Mouse (Mus musculus): ENCODE results near the gene Wfdc1. TPM values are rescaled to one million over a fixed set of nuclear protein-coding genes. Genes with fewer than 3 reads are reported as not detected.

The Wfdc1 gene
- total RNA-seq, 1 experiment, result 0.13 TPM

- H3K27ac ChIP-seq (ENCODE audit: insufficient read depth, low read depth, low read length, poor library complexity, severe bottlenecking), result no peak overlapping the region
- in situ Hi-C loops (cut with MboI; ENCODE audit: low sequenced_read_pairs in 2 of 2, unreplicated experiment in 2 of 2), result no loop called here
- TF ChIP-seq CHD2 (IDR thresholded peaks at IDR 0.05; ENCODE audit: low read depth, low read length) (no peak), HCFC1 (IDR thresholded peaks at IDR 0.05; ENCODE audit: borderline replicate concordance, insufficient read depth, low read length) (no peak), MAFK (IDR thresholded peaks at IDR 0.05; ENCODE audit: insufficient read depth, low read depth, low read length) (no peak), ZNF384 (IDR thresholded peaks at IDR 0.05; ENCODE audit: low read depth, low read length) (no peak), ZC3H11A (IDR thresholded peaks at IDR 0.05; ENCODE audit: borderline replicate concordance, low read depth, low read length) (no peak)
- no peak for DNase-seq (ENCODE audit: low read depth, low spot score)
- H3K36me3 ChIP-seq (ENCODE audit: control insufficient read depth, insufficient read depth, low read length, poor library complexity, severe bottlenecking), result no peaks in the 10 kb centered on the region
- H3K4me3 ChIP-seq (ENCODE audit: insufficient read depth in 1 of 2, low read depth in 1 of 2, low read length in 2 of 2, poor library complexity in 1 of 2, severe bottlenecking in 1 of 2), result no peak overlapping the region
- no peaks in the 10 kb centered on the region for H3K9me3 ChIP-seq (ENCODE audit: control insufficient read depth, insufficient read depth, low read depth, low read length)
- H3K9ac ChIP-seq (ENCODE audit: insufficient read depth, low read depth, low read length, poor library complexity, severe bottlenecking), result no peak overlapping the region
- H3K4me1 ChIP-seq (ENCODE audit: control insufficient read depth in 2 of 2, insufficient read depth in 2 of 2, low read length in 2 of 2, poor library complexity in 1 of 2), result peaks cover 0 to 5% of the 10 kb centered on the region in 2 experiments; a peak in 1 of 4 replicates
Observed at GRCm38 (mm10) chr8:119637381-119637780, 28.8 kb upstream of the Wfdc1 start.

GRCm38 (mm10) chr8:119638261-119638660, 27.9 kb upstream of the Wfdc1 start:
- Histone ChIP-seq H3K27ac (ENCODE audit: insufficient read depth, low read depth, low read length, poor library complexity, severe bottlenecking) (no peak overlapping the region), H3K4me3 (ENCODE audit: insufficient read depth in 1 of 2, low read depth in 1 of 2, low read length in 2 of 2, poor library complexity in 1 of 2, severe bottlenecking in 1 of 2) (no peak overlapping the region), H3K4me1 (ENCODE audit: control insufficient read depth in 2 of 2, insufficient read depth in 2 of 2, low read length in 2 of 2, poor library complexity in 1 of 2) (peaks cover 0 to 2% of the 10 kb centered on the region in 2 experiments; a peak in 1 of 4 replicates), H3K9me3 (ENCODE audit: control insufficient read depth, insufficient read depth, low read depth, low read length) (no peaks in the 10 kb centered on the region), H3K36me3 (ENCODE audit: control insufficient read depth, insufficient read depth, low read length, poor library complexity, severe bottlenecking) (no peaks in the 10 kb centered on the region), H3K9ac (ENCODE audit: insufficient read depth, low read depth, low read length, poor library complexity, severe bottlenecking) (no peak overlapping the region)
- no peak for DNase-seq (ENCODE audit: low read depth, low spot score)
- TF ChIP-seq CHD2 (IDR thresholded peaks at IDR 0.05; ENCODE audit: low read depth, low read length) (no peak), HCFC1 (IDR thresholded peaks at IDR 0.05; ENCODE audit: borderline replicate concordance, insufficient read depth, low read length) (no peak), ZC3H11A (IDR thresholded peaks at IDR 0.05; ENCODE audit: borderline replicate concordance, low read depth, low read length) (no peak), ZNF384 (IDR thresholded peaks at IDR 0.05; ENCODE audit: low read depth, low read length) (no peak), MAFK (IDR thresholded peaks at IDR 0.05; ENCODE audit: insufficient read depth, low read depth, low read length) (no peak)
- in situ Hi-C loops (cut with MboI; ENCODE audit: low sequenced_read_pairs in 2 of 2, unreplicated experiment in 2 of 2), result no loop called here

- no peak overlapping the region for H3K4me3 ChIP-seq (ENCODE audit: insufficient read depth in 1 of 2, low read depth in 1 of 2, low read length in 2 of 2, poor library complexity in 1 of 2, severe bottlenecking in 1 of 2)
- in situ Hi-C loops (cut with MboI; ENCODE audit: low sequenced_read_pairs in 2 of 2, unreplicated experiment in 2 of 2), result no loop called here
- no peak overlapping the region for H3K27ac ChIP-seq (ENCODE audit: insufficient read depth, low read depth, low read length, poor library complexity, severe bottlenecking)
- no peak overlapping the region for H3K9ac ChIP-seq (ENCODE audit: insufficient read depth, low read depth, low read length, poor library complexity, severe bottlenecking)
- H3K36me3 ChIP-seq (ENCODE audit: control insufficient read depth, insufficient read depth, low read length, poor library complexity, severe bottlenecking), result no peaks in the 10 kb centered on the region
- DNase-seq (ENCODE audit: low read depth, low spot score), result no peak
- peaks cover 0 to 2% of the 10 kb centered on the region in 2 experiments; a peak in 1 of 4 replicates for H3K4me1 ChIP-seq (ENCODE audit: control insufficient read depth in 2 of 2, insufficient read depth in 2 of 2, low read length in 2 of 2, poor library complexity in 1 of 2)
- H3K9me3 ChIP-seq (ENCODE audit: control insufficient read depth, insufficient read depth, low read depth, low read length), result no peaks in the 10 kb centered on the region
- TF ChIP-seq HCFC1 (IDR thresholded peaks at IDR 0.05; ENCODE audit: borderline replicate concordance, insufficient read depth, low read length), result no peak
- no peak for TF ChIP-seq CHD2 (IDR thresholded peaks at IDR 0.05; ENCODE audit: low read depth, low read length)
- TF ChIP-seq ZC3H11A (IDR thresholded peaks at IDR 0.05; ENCODE audit: borderline replicate concordance, low read depth, low read length), result no peak
- TF ChIP-seq ZNF384 (IDR thresholded peaks at IDR 0.05; ENCODE audit: low read depth, low read length), result no peak
- no peak for TF ChIP-seq MAFK (IDR thresholded peaks at IDR 0.05; ENCODE audit: insufficient read depth, low read depth, low read length)
Observed at GRCm38 (mm10) chr8:119639798-119640197, 26.4 kb upstream of the Wfdc1 start.

- in situ Hi-C loops (cut with MboI; ENCODE audit: low sequenced_read_pairs in 2 of 2, unreplicated experiment in 2 of 2), result no loop called here
- no peak for TF ChIP-seq HCFC1 (IDR thresholded peaks at IDR 0.05; ENCODE audit: borderline replicate concordance, insufficient read depth, low read length)
- TF ChIP-seq ZC3H11A (IDR thresholded peaks at IDR 0.05; ENCODE audit: borderline replicate concordance, low read depth, low read length), result no peak
- TF ChIP-seq ZNF384 (IDR thresholded peaks at IDR 0.05; ENCODE audit: low read depth, low read length), result no peak
- TF ChIP-seq MAFK (IDR thresholded peaks at IDR 0.05; ENCODE audit: insufficient read depth, low read depth, low read length), result no peak
- no peak for TF ChIP-seq CHD2 (IDR thresholded peaks at IDR 0.05; ENCODE audit: low read depth, low read length)
- no peak for DNase-seq (ENCODE audit: low read depth, low spot score)
Observed at GRCm38 (mm10) chr8:119641058-119641457, 25.1 kb upstream of the Wfdc1 start.

GRCm38 (mm10) chr8:119642960-119643359, 23.2 kb upstream of the Wfdc1 start:
- in situ Hi-C loops (cut with MboI; ENCODE audit: low sequenced_read_pairs in 2 of 2, unreplicated experiment in 2 of 2), result no loop called here

More at GRCm38 (mm10) chr8:119641058-119641457, 25.1 kb upstream of the Wfdc1 start:
- Histone ChIP-seq H3K9ac (ENCODE audit: insufficient read depth, low read depth, low read length, poor library complexity, severe bottlenecking) (no peak overlapping the region), H3K27ac (ENCODE audit: insufficient read depth, low read depth, low read length, poor library complexity, severe bottlenecking) (no peak overlapping the region), H3K4me3 (ENCODE audit: insufficient read depth in 1 of 2, low read depth in 1 of 2, low read length in 2 of 2, poor library complexity in 1 of 2, severe bottlenecking in 1 of 2) (no peak overlapping the region), H3K4me1 (ENCODE audit: control insufficient read depth in 2 of 2, insufficient read depth in 2 of 2, low read length in 2 of 2, poor library complexity in 1 of 2) (peaks cover 0 to 2% of the 10 kb centered on the region in 2 experiments; a peak in 1 of 4 replicates), H3K9me3 (ENCODE audit: control insufficient read depth, insufficient read depth, low read depth, low read length) (no peaks in the 10 kb centered on the region), H3K36me3 (ENCODE audit: control insufficient read depth, insufficient read depth, low read length, poor library complexity, severe bottlenecking) (no peaks in the 10 kb centered on the region)

More at GRCm38 (mm10) chr8:119642960-119643359, 23.2 kb upstream of the Wfdc1 start:
- Histone ChIP-seq H3K9ac (ENCODE audit: insufficient read depth, low read depth, low read length, poor library complexity, severe bottlenecking) (no peak overlapping the region), H3K36me3 (ENCODE audit: control insufficient read depth, insufficient read depth, low read length, poor library complexity, severe bottlenecking) (no peaks in the 10 kb centered on the region), H3K4me3 (ENCODE audit: insufficient read depth in 1 of 2, low read depth in 1 of 2, low read length in 2 of 2, poor library complexity in 1 of 2, severe bottlenecking in 1 of 2) (no peak overlapping the region), H3K4me1 (ENCODE audit: control insufficient read depth in 2 of 2, insufficient read depth in 2 of 2, low read length in 2 of 2, poor library complexity in 1 of 2) (no peaks in the 10 kb centered on the region), H3K27ac (ENCODE audit: insufficient read depth, low read depth, low read length, poor library complexity, severe bottlenecking) (no peak overlapping the region), H3K9me3 (ENCODE audit: control insufficient read depth, insufficient read depth, low read depth, low read length) (no peaks in the 10 kb centered on the region)
- DNase-seq (ENCODE audit: low read depth, low spot score), result no peak
- no peak for TF ChIP-seq ZNF384 (IDR thresholded peaks at IDR 0.05; ENCODE audit: low read depth, low read length)
- no peak for TF ChIP-seq ZC3H11A (IDR thresholded peaks at IDR 0.05; ENCODE audit: borderline replicate concordance, low read depth, low read length)
- no peak for TF ChIP-seq CHD2 (IDR thresholded peaks at IDR 0.05; ENCODE audit: low read depth, low read length)
- no peak for TF ChIP-seq MAFK (IDR thresholded peaks at IDR 0.05; ENCODE audit: insufficient read depth, low read depth, low read length)
- no peak for TF ChIP-seq HCFC1 (IDR thresholded peaks at IDR 0.05; ENCODE audit: borderline replicate concordance, insufficient read depth, low read length)
